Mouse (Mus musculus) layer of hippocampus, adult 6 months (tissue): Measurements from ENCODE around the gene Panx2. TPM values are rescaled to one million over a fixed set of nuclear protein-coding genes. Genes with fewer than 3 reads are reported as not detected.

ENCODE experiments used
- long read RNA-seq, 2 experiments: library from polyadenylated mRNA; unstranded; transcript quantifications; one replicate each; pipeline ENCODE4 v2.0.0; 2019 to 2020
- polyA plus RNA-seq: library from polyadenylated mRNA; unstranded; fragments of <200 nt; fragmentation: Nextera tagmentation; gene quantifications from 2 replicates; pipeline ENCODE4 v1.2.3, GENCODE M21; 2021

Gene Panx2
- 18.1 and 20.3 TPM in 2 replicates for polyA plus RNA-seq
- long read RNA-seq, experiment 1, partial matches to known transcripts: 13 of 27 reads
- long read RNA-seq, experiment 1, other reads (novel, unspliced or antisense): 10 of 27 reads
- long read RNA-seq, experiment 2, transcript Panx2-203 (3 exons, 3,391 nt): major isoform, 11 of 71 reads
- long read RNA-seq, experiment 2, partial matches to known transcripts: 38 of 71 reads
- long read RNA-seq, experiment 2, other reads (novel, unspliced or antisense): 22 of 71 reads

DNA sequence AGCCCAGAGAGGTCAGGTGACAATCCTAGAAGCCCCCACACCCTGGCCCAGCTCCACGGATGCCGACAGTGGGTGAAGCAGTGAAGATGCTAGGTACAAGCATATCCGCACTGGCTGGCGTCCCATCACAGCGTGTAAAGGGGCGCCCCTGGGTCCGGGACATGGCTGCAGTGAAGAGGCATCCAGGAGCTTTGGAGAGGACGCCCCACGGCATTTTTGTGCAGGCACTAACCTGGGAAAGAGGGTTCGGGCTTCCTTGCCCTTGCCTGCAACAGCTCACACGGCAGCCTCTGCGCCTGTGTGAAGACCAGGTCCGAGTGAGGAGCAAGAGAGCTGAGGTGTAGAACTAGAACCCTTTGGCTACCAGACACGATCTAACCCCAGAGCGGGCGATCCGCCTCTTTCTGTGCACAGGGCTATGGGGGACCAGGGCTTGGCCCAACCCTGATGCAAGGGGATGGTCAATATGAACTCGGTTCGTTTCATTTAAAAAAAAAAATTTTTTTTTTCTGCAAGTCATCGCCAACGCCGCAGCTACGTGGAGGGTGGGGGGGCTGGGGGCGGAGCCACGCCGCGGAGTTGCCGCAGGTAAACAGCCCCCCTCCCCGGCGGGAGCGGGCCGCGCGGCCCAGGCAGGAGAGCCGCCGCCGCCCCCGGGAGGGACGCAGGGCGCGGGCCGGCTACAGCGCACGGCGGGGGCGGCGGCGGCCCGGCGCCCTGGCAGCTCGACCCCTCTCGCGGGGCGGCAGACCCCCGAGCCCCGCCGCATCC, at the start of gene Panx2:
Panx2 (plus strand) TSS at position 574 of the 771 bp plus-strand sequence.

GRCm38 (mm10) chr15:89074613-89075477, 15.3 kb downstream of the Panx2 start, which contains the start of gene Trabd:
Trabd (plus strand) TSS chr15:89075124.

GRCm38 (mm10) chr15:89088607-89089247, 29.2 kb downstream of the Panx2 start, which contains the start of gene Selenoo:
Selenoo (plus strand) TSS chr15:89089084.

DNA sequence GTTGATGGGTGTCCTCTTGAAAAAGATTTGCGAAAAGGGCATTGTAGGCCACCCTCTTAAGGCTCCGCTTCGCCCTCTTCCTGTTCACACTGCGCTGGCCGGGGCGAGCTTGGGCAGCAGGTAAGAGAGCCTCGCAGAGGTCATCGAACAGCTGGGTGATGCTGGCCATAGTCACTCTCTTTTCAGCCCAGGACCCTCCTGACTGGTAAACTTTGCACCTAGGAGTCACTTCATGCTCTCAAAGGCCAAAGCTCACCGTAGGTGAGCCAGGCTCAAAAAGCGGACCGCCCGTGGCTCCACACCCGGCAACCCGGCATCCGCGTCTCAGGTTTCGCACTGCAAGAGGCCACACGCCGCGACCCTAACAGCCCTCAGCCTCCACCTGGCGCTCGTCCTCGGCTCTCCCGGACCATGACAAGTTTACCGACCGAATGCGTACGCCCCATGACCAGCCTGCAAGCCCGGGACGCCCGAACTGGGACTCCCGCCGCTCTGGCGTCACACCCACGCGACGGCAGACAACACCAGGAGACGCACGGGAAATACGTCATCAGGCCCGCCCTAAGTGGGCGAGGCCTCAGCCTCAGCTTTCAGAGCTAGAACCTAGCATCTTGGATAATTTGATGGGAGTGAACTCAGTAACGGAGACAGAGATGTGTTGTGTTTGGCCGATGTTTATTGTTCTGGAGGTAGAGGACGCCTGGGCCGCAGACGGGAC, 63.3 kb downstream of the Panx2 start, which contains the start of gene Tubgcp6:
Tubgcp6 (minus strand) TSS at position 464 of the 718 bp plus-strand sequence.

Other genes starting within 250 kb of the Panx2 start
- gene Alg12, start 240.4 kb upstream of the Panx2 start, polyA plus RNA-seq: 6.9 and 7.2 TPM in 2 replicates
- 30.9 and 44.2 TPM in 2 replicates for gene Creld2, start 240.1 kb upstream of the Panx2 start, polyA plus RNA-seq
- 51.8 and 52.9 TPM in 2 replicates for gene Pim3, start 197.5 kb upstream of the Panx2 start, polyA plus RNA-seq
- gene Ttll8, start 105.3 kb upstream of the Panx2 start, polyA plus RNA-seq: 0.14 and 0.16 TPM in 2 replicates
- 158 and 160 TPM in 2 replicates for gene Mlc1, start 80.7 kb upstream of the Panx2 start, polyA plus RNA-seq
- not detected in 2 replicates for gene Mov10l1, start 76.8 kb upstream of the Panx2 start, polyA plus RNA-seq
- 9.3 and 10.5 TPM in 2 replicates for gene Trabd, start 15.4 kb downstream of the Panx2 start, polyA plus RNA-seq
- gene Selenoo, start 29.4 kb downstream of the Panx2 start, polyA plus RNA-seq: 20.8 and 28.2 TPM in 2 replicates
- 2.8 and 2.9 TPM in 2 replicates for gene Tubgcp6, start 63.4 kb downstream of the Panx2 start, polyA plus RNA-seq
- gene Hdac10, start 69.0 kb downstream of the Panx2 start, polyA plus RNA-seq: 4.4 and 4.5 TPM in 2 replicates
- 2.2 and 2.5 TPM in 2 replicates for gene Mapk12, start 81.0 kb downstream of the Panx2 start, polyA plus RNA-seq
- gene Mapk11, start 89.9 kb downstream of the Panx2 start, polyA plus RNA-seq: 7.8 and 10.5 TPM in 2 replicates
- 17.0 and 24.8 TPM in 2 replicates for gene Plxnb2, start 121.1 kb downstream of the Panx2 start, polyA plus RNA-seq
- gene Dennd6b, start 136.8 kb downstream of the Panx2 start, polyA plus RNA-seq: 11.3 and 11.9 TPM in 2 replicates
- gene Ppp6r2, start 151.8 kb downstream of the Panx2 start, polyA plus RNA-seq: 91.7 and 92.3 TPM in 2 replicates